Mouse (Mus musculus) neural tube, embryonic 12.5 days (tissue): ENCODE data around the gene Aebp2. TPM values are rescaled to one million over a fixed set of nuclear protein-coding genes. Genes with fewer than 3 reads are reported as not detected.

ENCODE experiments used
- ATAC-seq: fragments of 200-750 bp; cut with Nextera tagmentation; 2 replicates; pipeline ENCODE4 v1.8.0; 2017; ENCODE audit warnings: low read depth, mild to moderate bottlenecking, moderate TSS enrichment, moderate library complexity; ENCODE audit not compliant: low FRiP score
- H3K27ac ChIP-seq: fragments of 300-500 bp; sonication (generic); 2 replicates; pipeline ENCODE4 v1.5.1; 2016
- H3K27me3 ChIP-seq: fragments of 300-500 bp; sonication (generic); replicated peaks from 2 replicates; pipeline ENCODE4 v1.6.1; 2016; ENCODE audit warnings: mild to moderate bottlenecking
- H3K36me3 ChIP-seq: fragments of 300-500 bp; sonication (generic); 2 replicates; pipeline ENCODE4 v1.6.1; 2016; ENCODE audit warnings: mild to moderate bottlenecking
- H3K4me1 ChIP-seq: fragments of 300-500 bp; sonication (generic); 2 replicates; pipeline ENCODE4 v1.6.1; 2016
- H3K4me2 ChIP-seq: fragments of 300-500 bp; sonication (generic); replicated peaks from 2 replicates; pipeline ENCODE4 v1.6.1; 2016; ENCODE audit warnings: mild to moderate bottlenecking
- H3K4me3 ChIP-seq: fragments of 300-500 bp; sonication (generic); 2 replicates; pipeline ENCODE4 v1.5.1; 2016
- H3K9ac ChIP-seq: fragments of 300-500 bp; sonication (generic); 2 replicates; pipeline ENCODE4 v1.6.1; 2016; ENCODE audit warnings: mild to moderate bottlenecking
- H3K9me3 ChIP-seq: fragments of 300-500 bp; sonication (generic); 2 replicates; pipeline ENCODE4 v1.6.1; 2016; ENCODE audit warnings: mild to moderate bottlenecking
- WGBS: fragments of 180-500 bp; shearing (Covaris S2); methylation state at CpG from one replicate; pipeline ENCODE4 v1.1.7; 2016; 5-methylcytosine and 5-hydroxymethylcytosine counted together
- polyA plus RNA-seq: library from polyadenylated mRNA; unstranded; fragments of >200 nt; fragmentation: Nextera tagmentation; extraction: Ambion mirVana; gene quantifications from 2 replicates; pipeline ENCODE4 v1.2.1, GENCODE M21; 2016

The Aebp2 gene
- polyA plus RNA-seq, 1 experiment from 2014 or later = 12.9 TPM

- Histone ChIP-seq H3K4me1 (peaks cover 5% of the 10 kb centered on the region; the same call in 1 of the 2 replicates), H3K9me3 (no peaks in the 10 kb centered on the region), H3K36me3 (peaks cover 31% of the 10 kb centered on the region), H3K27me3 (no peaks in the 10 kb centered on the region), H3K9ac (no peak overlapping the region), H3K27ac (no peak overlapping the region), H3K4me2 (no peak overlapping the region), H3K4me3 (no peak overlapping the region)
- no peak for ATAC-seq
- WGBS = 89% methylated on average over 8 of the region's 8 CpGs
Observed at GRCm38 (mm10) chr6:140633616-140634015, 11.2 kb downstream of the Aebp2 start.

- Histone ChIP-seq H3K4me2 (no peak overlapping the region), H3K27me3 (no peaks in the 10 kb centered on the region), H3K36me3 (peaks cover 52% of the 10 kb centered on the region), H3K9ac (no peak overlapping the region), H3K27ac (no peak overlapping the region), H3K4me1 (no peaks in the 10 kb centered on the region), H3K4me3 (no peak overlapping the region), H3K9me3 (no peaks in the 10 kb centered on the region)
- ATAC-seq = no peak
- 96% methylated on average over 4 of the region's 4 CpGs for WGBS
Observed at GRCm38 (mm10) chr6:140636290-140636689, 13.8 kb downstream of the Aebp2 start.

- Histone ChIP-seq H3K9ac (no peak overlapping the region), H3K27me3 (no peaks in the 10 kb centered on the region), H3K4me1 (no peaks in the 10 kb centered on the region), H3K4me2 (no peak overlapping the region), H3K4me3 (no peak overlapping the region), H3K36me3 (peaks cover 70% of the 10 kb centered on the region), H3K9me3 (no peaks in the 10 kb centered on the region), H3K27ac (no peak overlapping the region)
- ATAC-seq = no peak
- WGBS = 93% methylated on average over 7 of the region's 7 CpGs
Observed at GRCm38 (mm10) chr6:140642010-140642409, 19.5 kb downstream of the Aebp2 start.

GRCm38 (mm10) chr6:140642655-140643054, 20.2 kb downstream of the Aebp2 start:
- H3K27ac ChIP-seq = no peak overlapping the region
- no peaks in the 10 kb centered on the region for H3K4me1 ChIP-seq
- ATAC-seq = no peak
- no peak overlapping the region for H3K9ac ChIP-seq
- 95% methylated on average over 12 of the region's 12 CpGs for WGBS
- H3K36me3 ChIP-seq = peaks cover 69% of the 10 kb centered on the region
- no peak overlapping the region for H3K4me2 ChIP-seq
- H3K4me3 ChIP-seq = no peak overlapping the region
- H3K9me3 ChIP-seq = no peaks in the 10 kb centered on the region
- H3K27me3 ChIP-seq = no peaks in the 10 kb centered on the region

- no peak overlapping the region for H3K4me3 ChIP-seq
- H3K36me3 ChIP-seq = peaks cover 61% of the 10 kb centered on the region
- ATAC-seq = no peak
Observed at GRCm38 (mm10) chr6:140645931-140646330, 23.5 kb downstream of the Aebp2 start.

GRCm38 (mm10) chr6:140646892-140647291, 24.4 kb downstream of the Aebp2 start:
- ATAC-seq = no peak
- Histone ChIP-seq H3K4me1 (no peaks in the 10 kb centered on the region), H3K36me3 (peaks cover 55% of the 10 kb centered on the region), H3K9me3 (no peaks in the 10 kb centered on the region), H3K27ac (no peak overlapping the region), H3K4me3 (no peak overlapping the region), H3K27me3 (no peaks in the 10 kb centered on the region), H3K4me2 (no peak overlapping the region), H3K9ac (no peak overlapping the region)
- WGBS = 86% methylated on average over 6 of the region's 6 CpGs

More at GRCm38 (mm10) chr6:140645931-140646330, 23.5 kb downstream of the Aebp2 start:
- Histone ChIP-seq H3K9ac (no peak overlapping the region), H3K4me1 (no peaks in the 10 kb centered on the region), H3K4me2 (no peak overlapping the region), H3K9me3 (no peaks in the 10 kb centered on the region), H3K27ac (no peak overlapping the region), H3K27me3 (no peaks in the 10 kb centered on the region)

- Histone ChIP-seq H3K4me1 (no peaks in the 10 kb centered on the region), H3K9ac (no peak overlapping the region), H3K9me3 (no peaks in the 10 kb centered on the region), H3K4me2 (no peak overlapping the region), H3K36me3 (peaks cover 39% of the 10 kb centered on the region), H3K4me3 (no peak overlapping the region), H3K27me3 (no peaks in the 10 kb centered on the region), H3K27ac (no peak overlapping the region)
- 37% methylated on average over 1 of the region's 1 CpGs for WGBS
- ATAC-seq = no peak
Observed at GRCm38 (mm10) chr6:140649812-140650211, 27.3 kb downstream of the Aebp2 start.

- Histone ChIP-seq H3K36me3 (peaks cover 29% of the 10 kb centered on the region), H3K9ac (no peak overlapping the region), H3K4me1 (no peaks in the 10 kb centered on the region), H3K27ac (no peak overlapping the region), H3K27me3 (no peaks in the 10 kb centered on the region), H3K4me2 (no peak overlapping the region), H3K4me3 (no peak overlapping the region), H3K9me3 (no peaks in the 10 kb centered on the region)
- WGBS = 35% methylated on average over 7 of the region's 7 CpGs
- ATAC-seq = no peak
Observed at GRCm38 (mm10) chr6:140651923-140652322, 29.5 kb downstream of the Aebp2 start.

GRCm38 (mm10) chr6:140655451-140655850, 33.0 kb downstream of the Aebp2 start:
- Histone ChIP-seq H3K4me1 (no peaks in the 10 kb centered on the region), H3K4me3 (no peak overlapping the region), H3K9ac (no peak overlapping the region), H3K4me2 (no peak overlapping the region), H3K27ac (no peak overlapping the region), H3K27me3 (no peaks in the 10 kb centered on the region), H3K36me3 (peaks cover 7% of the 10 kb centered on the region; the same call in 1 of the 2 replicates), H3K9me3 (no peaks in the 10 kb centered on the region)
- 96% methylated on average over 7 of the region's 7 CpGs for WGBS
- ATAC-seq = no peak

GRCm38 (mm10) chr6:140656991-140657390, 34.5 kb downstream of the Aebp2 start:
- 91% methylated on average over 3 of the region's 3 CpGs for WGBS
- no peak overlapping the region for H3K27ac ChIP-seq
- H3K4me3 ChIP-seq = no peak overlapping the region
- H3K36me3 ChIP-seq = peaks cover 7% of the 10 kb centered on the region; the same call in 1 of the 2 replicates
- no peaks in the 10 kb centered on the region for H3K27me3 ChIP-seq
- no peaks in the 10 kb centered on the region for H3K4me1 ChIP-seq
- no peak overlapping the region for H3K9ac ChIP-seq
- no peaks in the 10 kb centered on the region for H3K9me3 ChIP-seq
- no peak for ATAC-seq
- H3K4me2 ChIP-seq = no peak overlapping the region

GRCm38 (mm10) chr6:140657920-140658522, 35.6 kb downstream of the Aebp2 start:
- no peaks in the 10 kb centered on the region for H3K27me3 ChIP-seq
- H3K4me2 ChIP-seq = no peak overlapping the region
- no peak overlapping the region for H3K4me3 ChIP-seq
- peaks cover 6% of the 10 kb centered on the region; the same call in 1 of the 2 replicates for H3K36me3 ChIP-seq
- H3K4me1 ChIP-seq = no peaks in the 10 kb centered on the region
- H3K9ac ChIP-seq = no peak overlapping the region
- 90% methylated on average over 3 of the region's 3 CpGs for WGBS
- ATAC-seq = no peak
- no peak overlapping the region for H3K27ac ChIP-seq
- no peaks in the 10 kb centered on the region for H3K9me3 ChIP-seq

GRCm38 (mm10) chr6:140661111-140661510, 38.6 kb downstream of the Aebp2 start:
- H3K27ac ChIP-seq = no peak overlapping the region

GRCm38 (mm10) chr6:140661777-140662176, 39.3 kb downstream of the Aebp2 start:
- Histone ChIP-seq H3K4me2 (no peak overlapping the region), H3K9me3 (no peaks in the 10 kb centered on the region), H3K27ac (no peak overlapping the region), H3K27me3 (no peaks in the 10 kb centered on the region), H3K4me1 (peaks cover 13% of the 10 kb centered on the region), H3K9ac (no peak overlapping the region), H3K4me3 (no peak overlapping the region), H3K36me3 (no peaks in the 10 kb centered on the region)
- no peak for ATAC-seq
- WGBS = 83% methylated on average over 7 of the region's 7 CpGs

More at GRCm38 (mm10) chr6:140661111-140661510, 38.6 kb downstream of the Aebp2 start:
- H3K4me1 ChIP-seq = peaks cover 7% of the 10 kb centered on the region; the same call in 1 of the 2 replicates
- no peak overlapping the region for H3K9ac ChIP-seq
- no peaks in the 10 kb centered on the region for H3K27me3 ChIP-seq
- no peaks in the 10 kb centered on the region for H3K9me3 ChIP-seq
- no peak overlapping the region for H3K4me2 ChIP-seq
- 92% methylated on average over 10 of the region's 10 CpGs for WGBS
- no peak overlapping the region for H3K4me3 ChIP-seq
- H3K36me3 ChIP-seq = no peaks in the 10 kb centered on the region
- no peak for ATAC-seq
